Mouse (Mus musculus) activated CD4-positive, CD25-positive, alpha-beta regulatory T cell, adult 4 months (primary cell): ENCODE results near the gene Msl3. TPM values are rescaled to one million over a fixed set of nuclear protein-coding genes. Genes with fewer than 3 reads are reported as not detected.

Source experiments
- ATAC-seq: one replicate; pipeline ENCODE4 v1.8.0; 2017
- polyA plus RNA-seq, 2 experiments: library from polyadenylated mRNA; unstranded; fragments of 100-300 nt; shearing (Covaris generic); gene quantifications; one replicate each; pipeline ENCODE4 v1.2.1; 2017

Gene Msl3
- 10 to 100 TPM; 35.6 to 44.9 TPM for polyA plus RNA-seq

- peak; percentile 51 for ATAC-seq
Measured at GRCm38 (mm10) chrX:168673525-168674406, at the start of gene Msl3. TSS of gene Msl3 (minus strand) at chrX:168673898.

- no peak for ATAC-seq
Measured at GRCm38 (mm10) chrX:168717969-168718368, 44.3 kb upstream of the Msl3 start.

GRCm38 (mm10) chrX:168674407-168674962 lies 787 bp upstream of the Msl3 start:
- ATAC-seq, result no peak

- peak; percentile 81 for ATAC-seq
Measured at GRCm38 (mm10) chrX:168672913-168673524, 679 bp downstream of the Msl3 start.

GRCm38 (mm10) chrX:168672425-168672824 lies 1.3 kb downstream of the Msl3 start:
- peak; percentile 84 for ATAC-seq

- ATAC-seq, result no peak
Measured at GRCm38 (mm10) chrX:168663982-168664689, 9.6 kb downstream of the Msl3 start.

- ATAC-seq, result no peak
Measured at GRCm38 (mm10) chrX:168660236-168660635, 13.5 kb downstream of the Msl3 start.

GRCm38 (mm10) chrX:168659803-168660202 lies 13.9 kb downstream of the Msl3 start:
- peak; percentile 47 for ATAC-seq

- ATAC-seq, result no peak
Measured at GRCm38 (mm10) chrX:168659275-168659674, 14.4 kb downstream of the Msl3 start.

GRCm38 (mm10) chrX:168657795-168658194 lies 15.9 kb downstream of the Msl3 start:
- peak; percentile 55 for ATAC-seq

GRCm38 (mm10) chrX:168649336-168649735 lies 24.4 kb downstream of the Msl3 start:
- no peak for ATAC-seq

- no peak for ATAC-seq
Measured at GRCm38 (mm10) chrX:168647746-168648145, 26.0 kb downstream of the Msl3 start.

- ATAC-seq, result no peak
Measured at GRCm38 (mm10) chrX:168643451-168643850, 30.2 kb downstream of the Msl3 start.

- peak; percentile 96 for ATAC-seq
Measured at GRCm38 (mm10) chrX:168639556-168640356, 33.9 kb downstream of the Msl3 start.

Other genes starting within 250 kb of the Msl3 start
- gene Frmpd4, start 96.7 kb downstream of the Msl3 start, polyA plus RNA-seq, result under 1 TPM in 1 of 2 experiments, not detected in 1; 0.04 TPM
- under 1 TPM; 0.24 to 0.41 TPM for gene Arhgap6, start 121.2 kb upstream of the Msl3 start, polyA plus RNA-seq